Mouse (Mus musculus) heart, postnatal 0 days (tissue): ENCODE data around the gene Pcsk6. TPM values are rescaled to one million over a fixed set of nuclear protein-coding genes. Genes with fewer than 3 reads are reported as not detected.
"Not testable (repeated sequence)": the region's sequence is repeated elsewhere in the genome, so short reads cannot be mapped to it uniquely, and the experiment has no call there.

Experiments
- ATAC-seq: fragments of 200-750 bp; cut with Nextera tagmentation; 2 replicates; pipeline ENCODE4 v1.8.0; 2017; ENCODE audit warnings: low read depth, moderate number of reproducible peaks, moderate library complexity; ENCODE audit not compliant: insufficient read depth
- DNase-seq: peaks from one replicate; pipeline ENCODE4 v3.0.0-alpha.2; 2016; ENCODE audit warnings: low spot score
- H3K27ac ChIP-seq: fragments of 300-500 bp; sonication (generic); 2 replicates; pipeline ENCODE4 v1.5.1; 2014; ENCODE audit warnings: low read depth, mild to moderate bottlenecking
- H3K27me3 ChIP-seq: fragments of 300-500 bp; sonication (generic); 2 replicates; pipeline ENCODE4 v1.6.1; 2014; ENCODE audit warnings: low read length, mixed read lengths; ENCODE audit not compliant: control insufficient read depth, insufficient read depth
- H3K36me3 ChIP-seq: fragments of 300-500 bp; sonication (generic); replicated peaks from 2 replicates; pipeline ENCODE4 v1.6.1; 2014; ENCODE audit warnings: low read length, mixed read lengths; ENCODE audit not compliant: control insufficient read depth, insufficient read depth
- H3K4me1 ChIP-seq: fragments of 300-500 bp; sonication (generic); 2 replicates; pipeline ENCODE4 v1.6.1; 2014; ENCODE audit warnings: antibody characterized with exemption; ENCODE audit not compliant: control insufficient read depth, insufficient read depth
- H3K4me2 ChIP-seq: fragments of 300-500 bp; sonication (generic); 2 replicates; pipeline ENCODE4 v1.6.1; 2014; ENCODE audit warnings: low read depth, mild to moderate bottlenecking, low read length, moderate library complexity
- H3K4me3 ChIP-seq: fragments of 300-500 bp; sonication (generic); 2 replicates; pipeline ENCODE4 v1.5.1; 2014; ENCODE audit warnings: low read depth, low read length
- H3K9ac ChIP-seq: fragments of 300-500 bp; sonication (generic); replicated peaks from 2 replicates; pipeline ENCODE4 v1.6.1; 2014; ENCODE audit warnings: low read depth, low read length, mixed read lengths
- H3K9me3 ChIP-seq: fragments of 300-500 bp; sonication (generic); replicated peaks from 2 replicates; pipeline ENCODE4 v1.6.1; 2016; ENCODE audit warnings: low read length; ENCODE audit not compliant: control insufficient read depth
- CTCF ChIP-seq: IDR thresholded peaks from 2 replicates; pipeline ENCODE4 v1.5.1; 2016; ENCODE audit warnings: antibody characterized with exemption, control low read depth, low read depth
- EP300 ChIP-seq: IDR thresholded peaks from 2 replicates; pipeline ENCODE4 v1.6.1; 2016; ENCODE audit warnings: antibody characterized with exemption, low read depth
- WGBS: fragments of 180-500 bp; shearing (Covaris S2); extraction: QIAGEN DNeasy Blood & Tissue Kit; methylation state at CpG from one replicate; pipeline ENCODE4 v1.1.7; 2014; 5-methylcytosine and 5-hydroxymethylcytosine counted together
- polyA plus RNA-seq: library from polyadenylated mRNA; unstranded; fragments of >200 nt; fragmentation: Nextera tagmentation; extraction: Ambion mirVana; gene quantifications from 2 replicates; pipeline ENCODE4 v1.2.1, GENCODE M21; 2015
- total RNA-seq: library from RNA; depleted of rRNA; stranded (reverse); fragments of >200 nt; gene quantifications from 2 replicates; pipeline ENCODE4 v1.2.3, GENCODE M21; 2014; ENCODE audit warnings: low replicate concordance; rRNA removed

The Pcsk6 gene
- total RNA-seq (8.1 and 10.1 TPM in 2 replicates), polyA plus RNA-seq (1.6 and 1.7 TPM in 2 replicates)

- 0 out of 2 replicates have a peak, but pooled peaks have one; percentile 6 for TF ChIP-seq CTCF
- no peak for TF ChIP-seq EP300
- under 1% methylated on average over 65 of the region's 111 CpGs for WGBS
Observed at GRCm38 (mm10) chr7:65861591-65862472, at the start of gene Pcsk6. Pcsk6 (plus strand) TSS chr7:65861734.

GRCm38 (mm10) chr7:65813611-65814212 is 47.8 kb upstream of the Pcsk6 start:
- Histone ChIP-seq H3K4me3 (no peak overlapping the region), H3K9me3 (0 out of 2 replicates have a peak, but pooled peaks cover 6% of the 10 kb centered on the region), H3K4me1 (no peaks in the 10 kb centered on the region), H3K9ac (no peak overlapping the region), H3K27me3 (no peaks in the 10 kb centered on the region), H3K27ac (no peak overlapping the region), H3K36me3 (no peaks in the 10 kb centered on the region), H3K4me2 (no peak overlapping the region)
- ATAC-seq (no peak), DNase-seq (no peak)
- WGBS = 74% methylated on average over 8 of the region's 8 CpGs
- TF ChIP-seq EP300 (no peak), CTCF (no peak)

More at GRCm38 (mm10) chr7:65861591-65862472, at the start of gene Pcsk6:
- Histone ChIP-seq H3K4me1 (peaks cover 5% of the 10 kb centered on the region), H3K9me3 (no peaks in the 10 kb centered on the region), H3K27me3 (peaks cover 72% of the 10 kb centered on the region), H3K4me2 (peak within 1 kb of the TSS; percentile 89), H3K9ac (peak within 1 kb of the TSS; percentile 44), H3K27ac (no peak within 1 kb of the TSS), H3K36me3 (no peaks in the 10 kb centered on the region), H3K4me3 (peak within 1 kb of the TSS; percentile 63)
- ATAC-seq (peak; percentile 75), DNase-seq (peak; percentile 17)

GRCm38 (mm10) chr7:65817564-65817963 is 44.0 kb upstream of the Pcsk6 start:
- no peak overlapping the region for H3K4me3 ChIP-seq
- 0 out of 2 replicates have a peak, but pooled peaks cover 6% of the 10 kb centered on the region for H3K9me3 ChIP-seq
- 93% methylated on average over 8 of the region's 8 CpGs for WGBS
- H3K27me3 ChIP-seq = no peaks in the 10 kb centered on the region
- DNase-seq = no peak
- H3K27ac ChIP-seq = no peak overlapping the region
- no peak overlapping the region for H3K9ac ChIP-seq
- H3K4me2 ChIP-seq = no peak overlapping the region
- no peak for ATAC-seq
- H3K4me1 ChIP-seq = no peaks in the 10 kb centered on the region
- H3K36me3 ChIP-seq = no peaks in the 10 kb centered on the region
- TF ChIP-seq CTCF = no peak
- no peak for TF ChIP-seq EP300

- no peak overlapping the region for H3K4me3 ChIP-seq
- WGBS = 46% methylated on average over 8 of the region's 8 CpGs
- no peaks in the 10 kb centered on the region for H3K27me3 ChIP-seq
- H3K4me1 ChIP-seq = no peaks in the 10 kb centered on the region
- H3K4me2 ChIP-seq = no peak overlapping the region
- H3K36me3 ChIP-seq = no peaks in the 10 kb centered on the region
- TF ChIP-seq EP300 = no peak
- TF ChIP-seq CTCF = no peak
- H3K9me3 ChIP-seq = 0 out of 2 replicates have a peak, but pooled peaks cover 6% of the 10 kb centered on the region
- DNase-seq (no peak), ATAC-seq (no peak)
- H3K27ac ChIP-seq = no peak overlapping the region
- no peak overlapping the region for H3K9ac ChIP-seq
Observed at GRCm38 (mm10) chr7:65820391-65820790, 41.1 kb upstream of the Pcsk6 start.

- ATAC-seq, DNase-seq, H3K9ac ChIP-seq, H3K36me3 ChIP-seq, H3K9me3 ChIP-seq, H3K27me3 ChIP-seq, H3K4me3 ChIP-seq, H3K27ac ChIP-seq, H3K4me2 ChIP-seq, H3K4me1 ChIP-seq: not testable (repeated sequence)
- WGBS = 83% methylated on average over 4 of the region's 4 CpGs
Observed at GRCm38 (mm10) chr7:65821901-65822300, 39.6 kb upstream of the Pcsk6 start.
